Mouse (Mus musculus): ENCODE measurements around the gene Sspo.

Gene Sspo

DNA sequence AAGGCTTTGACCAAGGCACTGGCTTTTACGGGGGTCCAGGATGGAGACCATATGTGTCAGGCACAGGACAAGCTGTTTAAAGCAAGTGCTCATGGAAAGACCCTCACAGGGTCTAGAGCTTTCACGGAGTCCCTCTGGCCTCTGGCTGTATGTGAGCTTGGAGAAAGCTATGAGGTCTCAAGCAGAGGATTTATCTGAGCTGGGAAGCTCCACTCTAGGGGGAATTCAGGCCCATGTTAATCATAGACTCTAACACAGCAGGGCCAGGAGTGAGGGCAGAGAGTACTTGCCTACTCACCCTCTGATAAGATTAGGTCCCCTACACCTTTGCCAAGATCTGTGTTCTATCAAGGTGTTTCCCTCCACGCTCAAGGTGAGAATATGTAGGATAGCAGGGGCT, 94.6 kb downstream of the Sspo start:
- DNase-seq = no peak

DNA sequence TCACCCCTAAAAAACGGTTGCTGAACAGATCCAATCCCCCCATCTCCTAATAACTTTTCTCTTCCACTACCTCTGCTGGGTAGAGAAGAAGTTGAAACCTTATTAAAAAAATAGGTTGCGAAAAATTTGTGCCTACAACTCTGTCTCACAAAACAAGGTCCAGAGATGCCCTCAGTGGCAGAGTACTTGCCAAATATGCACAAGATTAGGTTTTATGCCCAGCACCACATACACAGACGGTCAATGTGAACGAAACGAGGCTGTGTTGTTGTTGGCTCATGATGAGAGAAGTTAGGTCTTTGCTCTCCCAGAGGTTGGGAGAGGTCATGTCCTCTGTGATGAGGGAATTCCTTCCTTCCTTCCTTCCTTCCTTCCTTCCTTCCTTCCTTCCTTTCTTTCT, 97.2 kb downstream of the Sspo start:
- no peak for DNase-seq

DNA sequence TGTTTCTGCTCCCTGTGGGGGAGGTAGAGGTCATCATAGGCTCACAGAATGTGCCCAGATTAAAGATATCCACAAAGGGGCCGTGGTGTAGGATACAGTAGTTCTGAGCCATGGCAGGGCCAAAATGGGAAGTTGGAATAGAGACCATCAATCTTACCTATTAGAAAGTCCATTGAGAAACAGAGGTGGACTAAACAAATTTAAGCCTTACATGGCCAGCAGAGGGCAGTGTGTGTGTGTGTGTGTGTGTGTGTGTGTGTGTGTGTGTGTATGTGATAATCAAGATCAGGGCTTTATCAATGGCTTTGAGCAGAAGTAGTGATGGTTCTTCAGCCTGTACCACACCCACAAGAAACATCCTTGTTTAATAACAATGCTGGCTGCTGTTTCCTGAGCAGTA, 98.2 kb downstream of the Sspo start:
- DNase-seq = peak; percentile 60

DNA sequence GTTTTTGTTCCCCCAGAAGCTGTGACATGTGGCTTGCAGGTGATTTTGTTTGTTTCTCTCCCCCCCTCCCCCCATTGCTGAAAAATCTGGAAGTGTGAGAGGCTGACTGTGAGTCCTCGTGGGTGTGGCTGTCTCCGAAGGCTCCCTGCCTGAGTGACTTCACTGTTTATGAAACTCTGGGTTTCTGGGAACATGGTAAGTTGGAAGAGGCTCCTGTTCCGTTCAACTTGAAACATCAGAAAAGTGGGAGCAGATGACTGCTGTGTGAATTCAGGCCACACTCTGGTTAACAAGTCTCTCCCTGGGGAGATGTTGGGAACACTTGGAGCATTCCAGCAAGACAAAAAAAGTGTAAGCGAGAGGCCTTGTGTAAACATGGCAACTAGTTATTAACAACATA, 98.8 kb downstream of the Sspo start:
- DNase-seq = no peak

- DNase-seq = no peak
Measured at GRCm38 (mm10) chr6:48548314-48548713, 100.3 kb downstream of the Sspo start.
